Mouse (Mus musculus) B cell, adult 2 months (primary cell): Measurements from ENCODE around the gene Chchd3.

Experiments
- DNase-seq, 2 experiments: peaks; one replicate each; pipeline ENCODE4 v3.0.0; 2022

The Chchd3 gene

GRCm38 (mm10) chr6:33001271-33001670, 58.8 kb downstream of the Chchd3 start:
- no peak for DNase-seq

GRCm38 (mm10) chr6:32996597-32996996, 63.5 kb downstream of the Chchd3 start:
- DNase-seq: no peak

GRCm38 (mm10) chr6:32993847-32994246, 66.2 kb downstream of the Chchd3 start:
- DNase-seq: no peak

- DNase-seq: no peak
Measured at GRCm38 (mm10) chr6:32990061-32990633, 69.9 kb downstream of the Chchd3 start.

- DNase-seq: no peak
Measured at GRCm38 (mm10) chr6:32988561-32988960, 71.5 kb downstream of the Chchd3 start.

GRCm38 (mm10) chr6:32983876-32984275, 76.2 kb downstream of the Chchd3 start:
- no peak for DNase-seq

GRCm38 (mm10) chr6:32981253-32981652, 78.8 kb downstream of the Chchd3 start:
- DNase-seq: no peak

- no peak for DNase-seq
Measured at GRCm38 (mm10) chr6:32978811-32979210, 81.2 kb downstream of the Chchd3 start.

DNA sequence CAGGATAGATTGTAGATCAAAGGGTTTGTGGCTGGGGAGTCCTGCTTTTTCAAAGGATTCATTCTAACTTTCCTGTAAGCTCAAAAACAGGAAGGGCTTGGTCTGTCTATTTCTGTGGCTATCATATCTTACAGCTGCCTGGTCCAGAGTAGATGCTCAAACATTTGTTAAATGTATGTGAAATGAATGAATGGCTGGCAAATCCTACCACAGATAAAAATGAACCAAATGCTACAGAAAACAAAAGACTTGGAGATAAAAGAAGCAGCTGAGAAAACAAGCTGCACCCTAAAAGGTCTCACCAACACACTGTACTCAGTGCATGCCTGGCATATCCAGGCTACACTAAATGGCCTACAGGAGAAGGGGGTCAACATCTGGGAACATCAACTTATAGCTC, 88.1 kb downstream of the Chchd3 start:
- no peak for DNase-seq

- DNase-seq: no peak
Measured at GRCm38 (mm10) chr6:32968971-32969370, 91.1 kb downstream of the Chchd3 start.

DNA sequence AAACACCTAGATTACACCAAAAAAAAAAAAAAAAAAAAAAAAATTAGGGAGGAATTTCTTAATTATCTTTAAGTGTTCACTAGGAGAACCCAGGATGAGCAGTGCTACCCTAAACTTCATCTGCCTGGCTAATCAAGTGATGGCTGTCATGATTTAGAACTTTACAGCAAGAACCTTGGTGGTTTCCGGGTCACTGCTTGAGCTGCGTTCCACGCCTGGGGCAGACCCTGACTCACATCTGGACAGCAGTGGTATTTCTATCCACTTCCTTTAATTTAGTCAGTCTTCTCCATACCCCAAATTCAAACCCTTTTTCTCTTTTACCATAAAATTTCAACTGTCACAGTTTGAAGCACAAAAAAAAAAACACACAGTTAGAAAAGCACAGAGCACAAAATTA, 98.0 kb downstream of the Chchd3 start:
- DNase-seq: no peak

DNA sequence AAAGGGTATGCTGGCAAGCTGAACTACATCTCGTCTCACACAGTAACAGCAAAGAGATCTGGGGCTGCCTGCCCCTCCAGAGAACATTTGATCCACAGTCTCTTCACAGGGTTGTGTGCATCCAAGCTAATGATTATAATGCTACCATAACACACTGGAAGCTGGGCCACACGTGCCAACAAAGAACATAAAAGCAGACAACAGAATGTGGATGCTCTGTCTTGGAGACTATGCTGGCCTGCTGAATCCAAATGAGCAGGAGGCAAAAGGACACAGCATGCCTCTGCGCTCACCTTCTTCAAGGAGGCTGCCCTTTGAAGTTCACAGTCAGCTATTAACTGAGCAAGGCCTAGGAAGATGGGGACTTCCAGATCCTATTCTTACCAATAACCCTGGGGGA, 98.6 kb downstream of the Chchd3 start:
- DNase-seq: no peak

DNA sequence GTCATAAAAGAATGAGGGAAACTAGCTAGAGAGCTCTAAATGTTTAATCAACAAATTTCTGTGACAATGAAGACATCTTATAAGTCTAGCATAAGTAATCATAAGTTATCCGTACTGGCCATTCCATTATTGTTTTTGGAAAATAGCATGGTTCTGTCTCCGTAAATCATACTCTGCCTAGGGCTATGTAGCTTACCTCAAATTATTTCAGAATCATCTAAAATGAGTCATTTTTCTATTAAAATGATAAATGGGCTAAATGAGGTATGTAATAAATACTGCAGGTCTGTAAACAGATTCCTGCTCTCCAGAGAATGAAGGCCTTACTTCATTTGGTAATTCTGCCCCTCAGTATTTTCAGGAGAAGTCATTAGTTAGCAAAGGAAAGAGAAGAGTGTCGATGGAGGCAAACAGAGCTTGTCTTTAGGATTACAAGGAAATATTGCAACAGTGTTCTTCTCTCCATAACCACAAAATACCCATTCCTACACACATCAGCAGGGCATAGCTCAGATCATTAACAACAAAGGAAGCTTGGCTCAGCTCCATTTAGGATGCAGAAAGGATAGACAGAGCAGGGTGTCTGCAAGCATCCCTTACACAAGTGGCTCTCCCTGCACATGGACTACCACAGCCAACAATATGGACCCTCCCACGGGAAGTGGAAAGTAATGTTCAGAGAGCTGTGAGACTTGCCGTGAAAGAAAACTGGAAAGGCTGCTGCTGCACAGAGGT, 100.1 kb downstream of the Chchd3 start:
- DNase-seq: no peak

GRCm38 (mm10) chr6:32955481-32955880, 104.6 kb downstream of the Chchd3 start:
- no peak for DNase-seq

GRCm38 (mm10) chr6:32950973-32951372, 109.1 kb downstream of the Chchd3 start:
- no peak for DNase-seq

- DNase-seq: no peak
Measured at GRCm38 (mm10) chr6:32949702-32950101, 110.4 kb downstream of the Chchd3 start.

- DNase-seq: no peak
Measured at GRCm38 (mm10) chr6:32947225-32947624, 112.8 kb downstream of the Chchd3 start.

GRCm38 (mm10) chr6:32944956-32945355, 115.1 kb downstream of the Chchd3 start:
- DNase-seq: no peak

DNA sequence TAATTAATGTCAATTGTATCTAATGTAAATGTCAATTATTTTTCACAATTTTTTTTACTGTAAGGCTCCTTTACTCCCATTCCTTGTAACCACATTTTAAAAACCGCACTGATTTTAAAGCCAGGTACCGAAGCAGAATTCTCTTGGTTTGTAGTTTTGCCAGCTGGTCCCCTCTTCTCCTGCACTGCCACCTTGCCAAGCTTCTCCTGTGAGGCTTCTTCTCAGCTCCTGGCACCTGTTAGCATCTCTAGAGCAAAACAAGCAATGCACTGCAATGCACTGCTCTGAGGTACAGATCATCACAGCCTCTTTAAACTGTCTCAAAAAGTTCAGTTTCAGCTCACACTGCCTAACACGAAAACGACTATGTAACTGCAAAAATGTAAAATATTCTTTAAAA, 116.4 kb downstream of the Chchd3 start:
- DNase-seq: no peak

GRCm38 (mm10) chr6:32940299-32940698, 119.8 kb downstream of the Chchd3 start:
- DNase-seq: no peak

- DNase-seq: no peak
Measured at GRCm38 (mm10) chr6:32937643-32938042, 122.4 kb downstream of the Chchd3 start.

GRCm38 (mm10) chr6:32936794-32937193, 123.3 kb downstream of the Chchd3 start:
- DNase-seq: no peak

GRCm38 (mm10) chr6:32936365-32936764, 123.7 kb downstream of the Chchd3 start:
- no peak for DNase-seq

DNA sequence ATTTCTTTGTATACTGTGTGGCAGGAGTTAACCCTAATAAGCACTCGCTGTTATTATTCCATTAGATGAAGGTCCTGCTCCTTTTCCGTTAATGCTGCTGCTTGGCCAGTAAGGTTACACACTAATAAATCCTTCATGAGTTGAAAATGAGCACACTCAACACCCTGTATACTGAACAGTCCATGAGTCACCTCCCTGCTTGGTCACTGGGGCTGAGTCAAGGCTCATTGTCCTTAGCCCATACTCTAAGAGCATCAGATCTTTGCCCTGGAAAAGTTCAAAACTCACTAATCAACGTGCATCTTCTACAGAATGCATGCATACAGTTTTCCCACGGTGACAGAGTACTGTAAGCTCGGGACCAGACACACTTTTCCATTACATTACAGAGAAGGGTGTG, 124.5 kb downstream of the Chchd3 start:
- no peak for DNase-seq
